Comparison of ENCODE assay signal across 15 mouse cellular contexts in genomic region chr2:133392298-133392697, GRCm38 (mm10).
DNase-seq lines count a peak whose midpoint lies in the region; ATAC-seq and TF ChIP-seq lines count a peak whose summit lies in the region.
"Had no signal": no experiment of that assay in that cellular context is flagged by ENCODE, and none has a peak within 500 bp of the region (broad histone marks: within the 10 kb centered on the region; RNA-seq: fewer than 3 reads in every experiment).

No protein-coding gene starts in this region.

- H3K9me3 ChIP-seq in forebrain, embryonic 16.5 days (ENCODE audit: control insufficient read depth, low read length), result no peaks in the 10 kb centered on the region
- no peaks in the 10 kb centered on the region for H3K9me3 ChIP-seq in forebrain, embryonic 11.5 days (ENCODE audit: control insufficient read depth, low read length)
- H3K9me3 ChIP-seq in midbrain, postnatal 0 days (ENCODE audit: low read length), result no peaks in the 10 kb centered on the region
- no peaks in the 10 kb centered on the region for H3K9me3 ChIP-seq in midbrain, embryonic 15.5 days
- H3K9me3 ChIP-seq: hindbrain, embryonic 15.5 days; liver, embryonic 15.5 days had no signal

- H3K9ac ChIP-seq in forebrain, embryonic 16.5 days (replicated peaks; ENCODE audit: low read depth, low read length), result no peak overlapping the region
- H3K9ac ChIP-seq in forebrain, embryonic 11.5 days (ENCODE audit: low read length), result no peak overlapping the region
- H3K9ac ChIP-seq in midbrain, postnatal 0 days (replicated peaks; ENCODE audit: low read length, poor library complexity, severe bottlenecking), result no peak overlapping the region
- H3K9ac ChIP-seq in midbrain, embryonic 15.5 days, result no peak overlapping the region
- H3K9ac ChIP-seq: hindbrain, embryonic 15.5 days; liver, embryonic 15.5 days had no signal

- DNase-seq in forebrain, embryonic 11.5 days (ENCODE audit: low spot score), result no peak
- DNase-seq in midbrain, postnatal 0 days (ENCODE audit: low spot score), result peak; percentile 5
- peak; percentile 49 for DNase-seq in fat pad, adult 2 months (ENCODE audit: extremely low read depth, low read depth, low spot score)
- peak; percentile 4 for DNase-seq in skeletal muscle tissue, adult 2 months (ENCODE audit: low read depth, low spot score)
- DNase-seq: cerebellum, adult 8-10 months; gastrocnemius, postnatal 36 days; kidney, adult 9 months had no signal

- no peaks in the 10 kb centered on the region for H3K4me1 ChIP-seq in forebrain, embryonic 16.5 days (replicated peaks; ENCODE audit: control insufficient read depth, insufficient read depth, low read length)
- no peaks in the 10 kb centered on the region for H3K4me1 ChIP-seq in forebrain, embryonic 11.5 days (replicated peaks; ENCODE audit: control insufficient read depth, insufficient read depth, low read length)
- no peaks in the 10 kb centered on the region for H3K4me1 ChIP-seq in midbrain, postnatal 0 days (ENCODE audit: insufficient read depth, low read length)
- H3K4me1 ChIP-seq in midbrain, embryonic 15.5 days, result no peaks in the 10 kb centered on the region
- H3K4me1 ChIP-seq: hindbrain, embryonic 15.5 days; liver, embryonic 15.5 days had no signal

- no peak overlapping the region for H3K4me2 ChIP-seq in forebrain, embryonic 16.5 days (ENCODE audit: low read length)
- no peak overlapping the region for H3K4me2 ChIP-seq in forebrain, embryonic 11.5 days (ENCODE audit: low read depth, low read length, severe bottlenecking)
- no peak overlapping the region for H3K4me2 ChIP-seq in midbrain, postnatal 0 days (ENCODE audit: low read depth, low read length, poor library complexity, severe bottlenecking)
- H3K4me2 ChIP-seq in midbrain, embryonic 15.5 days, result no peak overlapping the region
- H3K4me2 ChIP-seq: hindbrain, embryonic 15.5 days; liver, embryonic 15.5 days had no signal

- H3K27ac ChIP-seq in forebrain, embryonic 16.5 days (ENCODE audit: low read length), result no peak overlapping the region
- H3K27ac ChIP-seq in forebrain, embryonic 11.5 days (ENCODE audit: low read depth, low read length), result no peak overlapping the region
- no peak overlapping the region for H3K27ac ChIP-seq in midbrain, postnatal 0 days (ENCODE audit: low read depth, low read length)
- no peak overlapping the region for H3K27ac ChIP-seq in midbrain, embryonic 15.5 days
- H3K27ac ChIP-seq: hindbrain, embryonic 15.5 days; layer of hippocampus, adult 2 months; liver, embryonic 15.5 days had no signal

- H3K27me3 ChIP-seq in forebrain, embryonic 16.5 days (replicated peaks; ENCODE audit: control insufficient read depth, insufficient read depth, low read length), result 0 out of 2 replicates have a peak, but pooled peaks cover 2% of the 10 kb centered on the region
- no peaks in the 10 kb centered on the region for H3K27me3 ChIP-seq in forebrain, embryonic 11.5 days (ENCODE audit: control insufficient read depth, insufficient read depth, low read length)
- 0 out of 2 replicates have a peak, but pooled peaks cover 10% of the 10 kb centered on the region for H3K27me3 ChIP-seq in midbrain, postnatal 0 days (ENCODE audit: insufficient read depth, low read length)
- 0 out of 2 replicates have a peak, but pooled peaks cover 9% of the 10 kb centered on the region for H3K27me3 ChIP-seq in midbrain, embryonic 15.5 days (replicated peaks)
- H3K27me3 ChIP-seq: hindbrain, embryonic 15.5 days; liver, embryonic 15.5 days had no signal

- H3K36me3 ChIP-seq in forebrain, embryonic 16.5 days (ENCODE audit: control insufficient read depth, insufficient read depth), result no peaks in the 10 kb centered on the region
- H3K36me3 ChIP-seq in forebrain, embryonic 11.5 days (ENCODE audit: control insufficient read depth, insufficient read depth, low read length), result no peaks in the 10 kb centered on the region
- no peaks in the 10 kb centered on the region for H3K36me3 ChIP-seq in midbrain, postnatal 0 days (ENCODE audit: insufficient read depth, low read length)
- H3K36me3 ChIP-seq in midbrain, embryonic 15.5 days (replicated peaks), result no peaks in the 10 kb centered on the region
- H3K36me3 ChIP-seq: hindbrain, embryonic 15.5 days; liver, embryonic 15.5 days had no signal

- ATAC-seq in forebrain, embryonic 16.5 days, result 0 out of 2 replicates have a peak, but pooled peaks have one; percentile 18
- ATAC-seq in forebrain, embryonic 11.5 days (replicated peaks; ENCODE audit: low FRiP score), result no peak
- ATAC-seq in midbrain, postnatal 0 days (ENCODE audit: low FRiP score), result no peak
- ATAC-seq in midbrain, embryonic 15.5 days (replicated peaks), result no peak
- no peak for ATAC-seq in granulocyte monocyte progenitor cell, adult 5-6 weeks (replicated peaks; ENCODE audit: poor library complexity, severe bottlenecking)
- ATAC-seq: Patski had no signal

- TF ChIP-seq CTCF in midbrain, postnatal 0 days (IDR thresholded peaks at IDR 0.05), result no peak

- WGBS in forebrain, embryonic 16.5 days, result 59% methylated on average over 9 of the region's 9 CpGs
- WGBS in forebrain, embryonic 11.5 days, result 88% methylated on average over 9 of the region's 9 CpGs
- WGBS in midbrain, postnatal 0 days, result 82% methylated on average over 9 of the region's 9 CpGs
- 77% methylated on average over 9 of the region's 9 CpGs for WGBS in midbrain, embryonic 15.5 days

- no peak overlapping the region for H3K4me3 ChIP-seq in forebrain, embryonic 16.5 days (replicated peaks; ENCODE audit: low read length)
- no peak overlapping the region for H3K4me3 ChIP-seq in forebrain, embryonic 11.5 days (ENCODE audit: low read depth, low read length)
- no peak overlapping the region for H3K4me3 ChIP-seq in midbrain, postnatal 0 days (ENCODE audit: low read depth, low read length)
- no peak overlapping the region for H3K4me3 ChIP-seq in midbrain, embryonic 15.5 days
- H3K4me3 ChIP-seq: hindbrain, embryonic 15.5 days; layer of hippocampus, adult 2 months; liver, embryonic 15.5 days; myocyte had no signal
